In genomic region chr1:120921540-120921939, GRCm38 (mm10) we compare ENCODE assay signal across 13 mouse cellular contexts.
DNase-seq lines count a peak whose midpoint lies in the region; ATAC-seq and TF ChIP-seq lines count a peak whose summit lies in the region.
"Had no signal": no experiment of that assay in that cellular context is flagged by ENCODE, and none has a peak within 500 bp of the region (broad histone marks: within the 10 kb centered on the region; RNA-seq: fewer than 3 reads in every experiment).

No protein-coding gene starts in this region.

- intact Hi-C loops in left cerebral cortex, postnatal 4 days (cut with DNase I): no loop called here
- intact Hi-C loops in heart, postnatal 36 days (cut with DNase I): loop anchor here (5.0 kb wide), 1 partner anchor 159 kb away; no protein-coding TSS in a partner anchor

- TF ChIP-seq POLR2A in cerebellum, adult 2 months (IDR thresholded peaks at IDR 0.05; ENCODE audit: borderline replicate concordance, insufficient read depth, low read length): no peak

- H3K27me3 ChIP-seq in cerebellum, adult 2 months (ENCODE audit: control insufficient read depth, insufficient read depth, low read length): no peaks in the 10 kb centered on the region; the same call in 1 of the 2 replicates
- H3K27me3 ChIP-seq: liver, embryonic 12.5 days; midbrain, embryonic 12.5 days had no signal

- ATAC-seq in megakaryocyte-erythroid progenitor cell, adult 5-6 weeks (replicated peaks; ENCODE audit: low FRiP score, low TSS enrichment, poor library complexity, severe bottlenecking): no peak
- ATAC-seq: liver, embryonic 12.5 days; lung, postnatal 0 days had no signal

- H3K27ac ChIP-seq in cerebellum, adult 2 months (ENCODE audit: insufficient read depth, low read length): no peak overlapping the region
- H3K27ac ChIP-seq: hindbrain, embryonic 12.5 days; liver, embryonic 12.5 days; midbrain, embryonic 12.5 days had no signal

- no peak overlapping the region for H3K4me3 ChIP-seq in cerebellum, adult 2 months (replicated peaks; ENCODE audit: insufficient read depth, low read depth, low read length)
- H3K4me3 ChIP-seq: hindbrain, embryonic 12.5 days; liver, embryonic 12.5 days; midbrain, embryonic 12.5 days had no signal

- 7% methylated on average over 3 of the region's 3 CpGs for WGBS in cerebellum, adult 2 months

- TF ChIP-seq CTCF in cerebellum, adult 2 months (IDR thresholded peaks at IDR 0.05; ENCODE audit: borderline replicate concordance, insufficient read depth, low read depth, low read length): no peak

- peaks cover 7% of the 10 kb centered on the region for H3K4me1 ChIP-seq in cerebellum, adult 2 months (ENCODE audit: control insufficient read depth, insufficient read depth, low read length)
- H3K4me1 ChIP-seq: hindbrain, embryonic 12.5 days; liver, embryonic 12.5 days; midbrain, embryonic 12.5 days had no signal

- peak; percentile 91 for DNase-seq in left cerebral cortex, postnatal 4 days
- no peak for DNase-seq in left cerebral cortex, adult 9 months (ENCODE audit: low spot score in 2 of 2)
- peak; percentile 76 to 86 for DNase-seq in cerebellum, adult 2 months
- DNase-seq in cerebellum, postnatal 36 days: peak; percentile 78 to 79
- DNase-seq in heart, postnatal 36 days: peak; percentile 47 to 56
- DNase-seq in layer of hippocampus, postnatal 10 days (ENCODE audit: low spot score in 2 of 2): no peak
- DNase-seq: kidney, adult 11 months; thymus, adult 18-20 months had no signal

Comparison
In these comparisons a context has a peak if more than half of its experiments do, and no peak if none do; other contexts are left out.
1. DNase-seq: peak in left cerebral cortex, postnatal 4 days (single experiment), cerebellum, adult 2 months (2 of 2), cerebellum, postnatal 36 days (2 of 2) and heart, postnatal 36 days (2 of 2); none in left cerebral cortex, adult 9 months (0 of 2) and layer of hippocampus, postnatal 10 days (0 of 2).